Mouse (Mus musculus) testis, adult 2 months (tissue): ENCODE data around the gene Sgta. TPM values are rescaled to one million over a fixed set of nuclear protein-coding genes. Genes with fewer than 3 reads are reported as not detected.

Experiments
- H3K27ac ChIP-seq: fragments of 200-500 bp; 2 replicates; pipeline ENCODE4 v1.5.1; 2012; ENCODE audit warnings: low read depth, low read length; ENCODE audit not compliant: control insufficient read depth, insufficient read depth
- H3K27me3 ChIP-seq: fragments of 200-500 bp; 2 replicates; pipeline ENCODE4 v1.6.1; 2012; ENCODE audit warnings: mild to moderate bottlenecking, low read length, moderate library complexity; ENCODE audit not compliant: control insufficient read depth, insufficient read depth
- H3K36me3 ChIP-seq: fragments of 200-500 bp; 2 replicates; pipeline ENCODE4 v1.6.1; 2012; ENCODE audit warnings: mild to moderate bottlenecking, low read length; ENCODE audit not compliant: control insufficient read depth, insufficient read depth
- H3K4me1 ChIP-seq: fragments of 200-500 bp; 2 replicates; pipeline ENCODE4 v1.6.1; 2012; ENCODE audit warnings: low read length; ENCODE audit not compliant: control insufficient read depth, insufficient read depth
- H3K4me3 ChIP-seq: fragments of 200-500 bp; 2 replicates; pipeline ENCODE4 v1.5.1; 2012; ENCODE audit warnings: low read depth, mild to moderate bottlenecking, low read length, moderate library complexity, mixed read lengths; ENCODE audit not compliant: control insufficient read depth
- CTCF ChIP-seq: fragments of 200-500 bp; IDR thresholded peaks from 2 replicates; pipeline ENCODE4 v1.5.1; 2012; ENCODE audit warnings: low read depth, mild to moderate bottlenecking, inconsistent platforms, low read length, moderate library complexity; ENCODE audit not compliant: control insufficient read depth, insufficient read depth, insufficient replicate concordance
- POLR2A ChIP-seq: fragments of 200-500 bp; IDR thresholded peaks from 2 replicates; pipeline ENCODE4 v1.6.1; 2012; ENCODE audit warnings: low read depth, mild to moderate bottlenecking, inconsistent platforms, low read length, moderate library complexity; ENCODE audit not compliant: control insufficient read depth
- polyA plus RNA-seq: library from polyadenylated mRNA; depleted of rRNA; stranded (reverse); fragments of >200 nt; gene quantifications from 2 replicates; pipeline ENCODE4 v1.2.3, GENCODE M21; 2012; rRNA removed

Sgta gene
- polyA plus RNA-seq: 203 and 224 TPM in 2 replicates

DNA sequence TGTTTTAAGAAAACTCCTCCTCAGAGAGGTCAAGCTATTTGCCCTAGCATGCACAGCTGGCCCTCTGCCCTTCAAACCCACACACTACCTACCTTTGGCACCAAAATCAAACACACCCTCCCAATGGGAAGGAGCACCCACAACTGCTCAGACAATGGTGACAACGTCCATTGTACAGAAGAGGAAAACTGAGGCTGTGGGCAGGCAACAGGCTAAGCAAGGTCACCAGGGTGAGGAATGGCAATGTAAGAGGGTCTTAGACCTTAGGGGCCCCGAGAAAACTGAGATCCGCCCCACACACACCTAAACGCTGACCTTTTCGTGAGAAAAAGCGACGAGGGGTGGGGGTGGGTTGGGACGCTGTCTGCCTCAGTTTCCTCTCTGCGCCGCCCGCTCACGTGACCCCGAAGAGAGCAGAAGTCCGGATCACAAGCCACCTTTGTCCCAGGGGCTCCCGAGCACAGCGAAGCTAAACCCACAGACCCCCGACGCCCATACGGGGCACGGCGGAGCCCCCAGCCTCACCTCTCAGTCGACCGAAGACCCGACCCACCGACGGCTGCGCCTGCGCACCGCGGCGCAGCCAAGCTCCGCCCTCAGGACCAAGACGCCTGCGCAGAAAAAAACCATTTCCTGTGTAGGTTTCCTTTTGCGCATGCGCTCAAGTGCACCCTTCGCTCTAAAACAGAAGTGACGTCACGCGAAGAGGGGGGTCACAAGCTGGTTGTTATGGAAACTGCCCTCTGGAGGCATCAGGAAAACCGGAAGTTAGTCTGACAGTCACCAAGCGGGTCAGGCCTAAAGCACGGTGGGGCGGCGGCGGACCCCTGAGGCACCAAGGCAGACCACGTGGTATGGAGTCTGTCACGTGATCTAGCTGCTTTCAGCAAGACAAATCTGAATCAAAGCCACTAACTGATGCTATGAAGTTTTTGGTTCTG is at the start of gene Sgta:
Gene Sgta, minus strand, starts transcription at position 579 of the 941 bp plus-strand sequence.
- Histone ChIP-seq H3K27ac (peak within 1 kb of the TSS; percentile 75), H3K36me3 (no peaks in the 10 kb centered on the region), H3K4me1 (peaks cover 7% of the 10 kb centered on the region), H3K27me3 (no peaks in the 10 kb centered on the region), H3K4me3 (peak within 1 kb of the TSS; percentile 98)
- TF ChIP-seq CTCF: 0 out of 2 replicates have a peak, but pooled peaks have one; percentile 4
- peak; percentile 69; the same call in 1 of the 2 replicates for TF ChIP-seq POLR2A

DNA sequence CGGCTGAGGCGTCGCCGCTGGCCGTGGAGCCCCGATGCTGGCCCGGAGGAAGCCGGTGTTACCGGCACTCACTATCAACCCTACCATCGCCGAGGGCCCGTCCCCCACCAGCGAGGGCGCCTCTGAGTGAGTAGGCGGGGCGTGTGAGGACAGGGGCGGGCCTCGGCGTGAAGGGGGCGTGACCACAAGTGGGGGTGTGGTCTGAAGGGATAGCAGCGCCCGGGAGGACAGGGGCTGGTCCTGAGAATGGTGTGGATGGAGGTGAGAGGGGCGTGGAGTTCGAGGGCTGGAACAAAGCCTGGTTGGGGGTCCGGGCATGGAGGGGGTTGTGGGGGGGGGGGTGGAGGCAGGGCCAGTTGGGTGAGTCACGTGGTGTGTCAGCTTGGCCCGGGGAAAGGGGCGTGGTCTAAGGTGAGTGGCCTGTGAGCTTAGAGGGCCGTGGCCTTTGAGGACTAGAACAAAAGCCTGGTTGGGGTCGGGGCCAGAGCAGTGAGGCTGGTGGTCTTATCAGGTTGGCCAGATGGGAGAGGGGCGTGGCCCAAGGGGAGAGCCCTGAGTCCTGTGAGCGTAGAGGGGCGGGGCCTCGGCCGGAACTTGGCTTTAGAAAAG is 46.2 kb upstream of the Sgta start:
- Histone ChIP-seq H3K27me3 (no peaks in the 10 kb centered on the region), H3K27ac (peak overlapping the region; percentile 86), H3K36me3 (no peaks in the 10 kb centered on the region; the same call in none of the 2 replicates), H3K4me3 (peak overlapping the region; percentile 94), H3K4me1 (peaks cover 14% of the 10 kb centered on the region)
- TF ChIP-seq CTCF (no peak), POLR2A (no peak)

DNA sequence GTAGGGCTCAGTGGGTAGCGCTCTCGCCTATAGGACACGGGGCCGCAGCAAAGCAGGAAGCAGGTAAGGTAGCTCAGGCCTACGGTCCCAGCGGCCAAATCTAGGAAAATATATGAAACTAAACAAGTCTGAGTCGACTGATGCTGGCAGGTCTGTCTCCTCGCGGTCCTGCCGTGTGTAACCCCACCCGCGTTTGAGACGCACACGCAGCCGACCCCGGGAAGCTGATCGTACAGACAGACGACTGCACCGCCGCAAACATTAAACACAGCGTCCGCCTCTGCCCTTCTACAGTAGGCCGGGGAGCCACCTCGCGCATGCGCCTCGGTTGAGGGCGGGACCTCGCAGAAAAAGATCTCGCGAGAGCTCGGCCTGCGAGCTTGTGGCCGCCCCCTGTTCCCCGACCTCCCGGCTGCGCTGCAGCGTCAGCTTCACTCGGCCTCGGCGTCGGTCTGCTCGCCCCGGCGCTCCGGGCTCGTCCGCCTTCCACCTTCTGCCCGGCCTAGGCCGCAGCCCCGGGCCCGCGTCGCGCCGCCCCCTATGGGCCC is 45.7 kb upstream of the Sgta start, which contains the start of gene Map2k2:
Gene Map2k2, plus strand, starts transcription at position 351 of the 548 bp plus-strand sequence.
- Histone ChIP-seq H3K27me3 (no peaks in the 10 kb centered on the region), H3K4me1 (peaks cover 14% of the 10 kb centered on the region), H3K36me3 (no peaks in the 10 kb centered on the region), H3K4me3 (peak within 1 kb of the TSS; percentile 94), H3K27ac (peak within 1 kb of the TSS; percentile 93)
- peak; percentile 3; the same call in 1 of the 2 replicates for TF ChIP-seq CTCF
- TF ChIP-seq POLR2A: peak; percentile 99

DNA sequence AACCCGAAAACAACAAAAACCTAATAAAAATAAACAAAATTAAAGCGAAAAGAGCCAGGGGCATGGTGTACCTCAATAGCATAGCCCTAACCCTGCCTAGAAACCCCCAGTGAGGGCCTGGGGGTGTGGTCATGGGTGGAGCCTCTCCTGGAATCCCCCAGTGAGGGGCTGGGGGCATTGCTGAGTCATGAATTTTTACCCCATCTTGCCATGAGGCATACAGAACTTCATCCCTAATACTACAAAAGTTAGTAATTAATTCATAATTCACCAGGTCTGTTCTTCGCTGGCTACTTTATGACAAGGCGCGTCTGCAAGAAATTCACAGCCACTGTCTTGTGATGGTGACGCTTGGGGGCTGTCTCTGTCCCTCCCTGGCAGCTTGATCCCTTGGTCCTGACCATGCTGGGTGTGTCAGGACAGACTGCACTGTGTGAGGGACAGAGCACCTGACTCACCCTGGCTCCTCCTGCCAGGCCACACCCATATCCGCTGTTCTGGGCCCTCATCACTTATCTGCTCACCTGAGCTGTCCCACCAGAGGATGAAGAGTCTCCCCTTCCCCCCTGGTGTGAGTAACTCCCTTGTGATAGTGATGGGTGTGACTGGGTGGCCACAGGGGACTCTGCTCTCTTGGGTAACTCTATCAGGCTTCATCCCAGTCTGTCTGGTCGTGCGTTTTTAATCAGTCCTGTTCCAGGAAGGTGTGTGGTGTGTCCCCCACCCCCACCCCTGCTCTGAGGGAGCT is 35.1 kb upstream of the Sgta start:
- Histone ChIP-seq H3K4me3 (no peak overlapping the region), H3K36me3 (no peaks in the 10 kb centered on the region), H3K27me3 (no peaks in the 10 kb centered on the region), H3K27ac (no peak overlapping the region), H3K4me1 (peaks cover 2% of the 10 kb centered on the region)
- no peak for TF ChIP-seq POLR2A
- TF ChIP-seq CTCF: no peak

DNA sequence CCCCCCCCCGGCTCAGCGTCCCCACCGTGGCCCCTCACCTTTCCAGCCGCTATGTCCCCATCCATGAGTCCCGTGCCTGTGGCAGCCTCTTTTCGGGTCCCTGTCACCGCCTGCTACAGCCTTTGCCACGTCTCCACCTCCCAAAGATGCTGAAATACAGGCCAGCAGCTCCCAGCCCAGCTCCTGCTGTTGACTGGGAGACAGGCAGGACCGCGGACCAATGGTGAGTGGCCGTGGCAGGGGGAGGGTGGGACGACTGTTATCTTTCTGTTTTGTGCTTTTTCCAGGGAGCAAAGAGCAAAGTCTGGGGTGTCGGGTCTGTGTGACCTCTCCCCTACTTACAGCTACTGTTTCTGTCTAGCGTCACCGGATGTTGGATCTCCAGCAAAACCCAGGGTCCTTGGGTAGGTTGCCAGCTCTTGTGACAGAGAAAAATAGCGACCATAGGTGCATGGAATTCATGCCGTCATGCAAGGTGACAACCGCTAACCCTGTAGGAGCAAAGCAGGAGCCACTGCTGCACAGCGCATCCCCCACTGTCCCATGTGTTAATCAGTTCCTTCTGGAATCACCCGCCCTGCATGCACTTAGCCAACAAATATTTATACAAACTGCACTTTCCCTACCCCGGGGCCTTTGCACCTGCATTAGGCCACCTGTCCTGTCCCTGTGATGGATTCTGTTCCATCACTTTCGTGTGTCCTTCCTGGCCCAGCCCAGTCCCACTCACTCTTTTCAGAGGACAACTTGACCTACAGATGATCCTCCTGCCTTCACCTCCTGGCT is 32.7 kb upstream of the Sgta start:
- TF ChIP-seq POLR2A (no peak), CTCF (no peak)
- no peak overlapping the region for H3K4me3 ChIP-seq
- H3K36me3 ChIP-seq: no peaks in the 10 kb centered on the region
- peaks cover 5% of the 10 kb centered on the region for H3K4me1 ChIP-seq
- no peak overlapping the region for H3K27ac ChIP-seq
- H3K27me3 ChIP-seq: no peaks in the 10 kb centered on the region

DNA sequence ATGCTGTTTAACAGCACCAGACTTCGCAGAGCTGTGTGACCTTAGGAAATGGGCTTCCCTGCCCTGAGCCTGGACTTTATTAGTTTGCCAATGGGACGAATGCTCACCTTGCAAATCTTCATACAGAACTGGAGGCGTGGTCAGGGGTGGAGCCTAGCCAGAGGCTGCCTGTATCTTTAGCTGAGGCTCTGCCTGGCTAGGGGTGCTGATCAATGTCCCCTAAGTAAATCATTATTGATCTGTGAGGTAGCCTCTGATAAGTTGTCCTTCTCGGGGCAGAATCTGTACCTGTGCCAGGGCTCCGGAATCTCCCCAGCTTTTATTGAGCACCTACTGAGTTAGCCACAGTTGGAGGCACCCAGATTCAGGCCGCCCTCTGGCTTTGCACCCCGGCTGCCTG is 30.6 kb upstream of the Sgta start:
- Histone ChIP-seq H3K27ac (no peak overlapping the region), H3K4me1 (peaks cover 5% of the 10 kb centered on the region), H3K36me3 (no peaks in the 10 kb centered on the region), H3K4me3 (no peak overlapping the region), H3K27me3 (no peaks in the 10 kb centered on the region)
- no peak for TF ChIP-seq POLR2A
- no peak for TF ChIP-seq CTCF
